Mouse (Mus musculus) regulatory T cell (primary cell): ENCODE data around the gene Fbxo47.
"Not testable (repeated sequence)": the region's sequence is repeated elsewhere in the genome, so short reads cannot be mapped to it uniquely, and the experiment has no call there.

ENCODE experiments used
- in situ Hi-C: fragments of 300-600 bp; cut with MboI, MseI; formaldehyde crosslinking; loops from one replicate; pipeline ENCODE4 v1.15.1; 2025; ENCODE audit warnings: high pct_unique_total_duplicates

The Fbxo47 gene

GRCm38 (mm10) chr11:97883542-97883917 lies 424 bp downstream of the Fbxo47 start:
- in situ Hi-C loops, result no loop called here

DNA sequence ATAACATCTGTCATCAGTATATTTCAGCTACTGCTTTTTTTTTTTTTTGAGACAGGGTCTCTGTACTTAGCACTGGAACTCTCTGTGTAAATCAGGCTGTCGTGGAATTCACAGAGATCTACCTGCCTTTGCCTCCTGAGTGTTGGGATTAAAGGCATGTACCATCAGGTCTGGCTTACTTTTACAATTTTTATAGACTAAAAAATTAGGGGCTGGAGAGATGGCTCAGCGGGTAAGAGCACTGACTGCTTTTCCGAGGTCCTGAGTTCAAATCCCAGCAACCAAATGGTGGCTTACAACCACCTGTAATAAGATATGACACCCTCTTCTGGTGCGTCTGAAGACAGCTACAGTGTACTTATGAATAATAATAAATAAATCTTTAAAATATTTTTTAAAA lies 3.6 kb downstream of the Fbxo47 start:
- in situ Hi-C loops, result no loop called here

DNA sequence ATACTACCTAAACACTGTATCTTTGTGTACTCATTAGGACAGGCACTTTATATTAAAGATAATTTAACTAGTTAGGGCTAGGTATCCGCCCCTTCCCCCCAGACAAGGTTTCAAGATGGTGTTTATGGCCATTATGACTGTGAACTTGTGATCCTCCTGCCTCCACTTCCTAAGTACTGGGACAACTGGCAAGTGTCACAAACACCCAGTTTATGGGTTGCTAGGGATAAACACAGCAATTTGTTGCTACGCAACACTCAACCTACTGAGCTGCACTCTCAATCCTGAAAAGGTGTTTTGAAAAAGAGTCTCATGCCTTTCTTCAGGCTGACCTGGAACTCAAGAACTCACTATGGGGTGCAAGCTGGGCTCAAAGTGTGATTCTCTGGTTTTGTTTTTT lies 6.6 kb downstream of the Fbxo47 start:
- in situ Hi-C loops, result no loop called here

- in situ Hi-C loops, result no loop called here
Measured at GRCm38 (mm10) chr11:97874396-97874795, 9.6 kb downstream of the Fbxo47 start.

GRCm38 (mm10) chr11:97872378-97872777 lies 11.6 kb downstream of the Fbxo47 start:
- in situ Hi-C loops, result not testable (repeated sequence)

GRCm38 (mm10) chr11:97867591-97867990 lies 16.4 kb downstream of the Fbxo47 start:
- in situ Hi-C loops, result no loop called here

GRCm38 (mm10) chr11:97866091-97866888 lies 17.7 kb downstream of the Fbxo47 start:
- in situ Hi-C loops, result no loop called here

- in situ Hi-C loops, result no loop called here
Measured at GRCm38 (mm10) chr11:97865421-97865820, 18.5 kb downstream of the Fbxo47 start.

GRCm38 (mm10) chr11:97862148-97862547 lies 21.8 kb downstream of the Fbxo47 start:
- in situ Hi-C loops, result loop anchor here (5.0 kb wide), 1 partner anchor 715 kb away; no protein-coding TSS in a partner anchor

GRCm38 (mm10) chr11:97855473-97855872 lies 28.5 kb downstream of the Fbxo47 start:
- in situ Hi-C loops, result no loop called here

GRCm38 (mm10) chr11:97851601-97852000 lies 32.4 kb downstream of the Fbxo47 start:
- in situ Hi-C loops, result no loop called here

- in situ Hi-C loops, result no loop called here
Measured at GRCm38 (mm10) chr11:97850367-97850766, 33.6 kb downstream of the Fbxo47 start.

- in situ Hi-C loops, result loop anchor here (5.0 to 10.0 kb wide), 2 partner anchors 40 to 953 kb away; partner anchors contain the start of gene Msl1
Measured at GRCm38 (mm10) chr11:97842001-97842400, 42.0 kb downstream of the Fbxo47 start.

GRCm38 (mm10) chr11:97840991-97841661 lies 42.8 kb downstream of the Fbxo47 start:
- in situ Hi-C loops, result loop anchor here (5.0 to 10.0 kb wide), 2 partner anchors 39 to 954 kb away; partner anchors contain the start of gene Msl1

DNA sequence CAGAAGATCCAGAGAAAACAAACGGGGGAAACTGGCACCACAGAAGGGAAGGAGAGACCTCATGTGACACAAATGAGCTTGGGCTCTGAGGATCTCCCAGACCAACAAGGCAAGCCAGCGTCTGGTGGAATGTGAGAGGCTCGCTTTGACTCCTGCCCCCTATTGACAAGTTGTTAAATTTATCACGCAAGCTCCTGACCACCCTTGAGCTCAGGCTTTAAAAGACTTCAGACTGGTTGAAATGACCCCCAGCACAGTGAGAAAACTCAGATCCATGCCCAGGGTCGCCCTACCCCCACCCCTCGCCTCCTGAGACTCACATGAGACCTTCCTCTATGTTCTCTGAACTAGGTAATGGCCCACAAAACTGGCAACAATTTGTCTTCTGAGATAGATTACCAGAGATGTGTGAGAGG lies 43.4 kb downstream of the Fbxo47 start, which contains the start of gene B230217C12Rik:
TSS of gene B230217C12Rik (plus strand) at position 242 of the 416 bp plus-strand sequence.
- in situ Hi-C loops, result loop anchor here (5.0 to 10.0 kb wide), 2 partner anchors 38 to 954 kb away; partner anchors contain the start of gene Msl1

DNA sequence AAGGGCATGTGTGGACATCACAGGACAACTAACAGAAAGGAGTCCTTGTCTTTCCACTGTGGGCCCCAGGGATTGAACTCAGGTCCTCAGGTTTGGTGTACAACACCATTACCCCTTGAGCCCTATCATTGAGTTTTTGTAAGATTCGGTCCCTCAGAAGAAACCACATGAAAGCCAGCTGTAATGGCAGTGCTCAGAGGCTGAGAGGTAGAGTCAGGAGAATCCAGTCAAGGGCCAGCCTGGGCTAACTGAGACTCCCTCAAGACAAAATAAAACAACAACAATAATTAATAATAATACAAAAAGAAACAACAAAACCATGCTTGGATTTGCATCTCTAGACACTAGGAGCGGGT lies 43.8 kb downstream of the Fbxo47 start:
- in situ Hi-C loops, result loop anchor here (5.0 to 10.0 kb wide), 2 partner anchors 38 to 955 kb away; partner anchors contain the start of gene Msl1

GRCm38 (mm10) chr11:97839441-97840134 lies 44.4 kb downstream of the Fbxo47 start:
- in situ Hi-C loops, result loop anchor here (5.0 to 10.0 kb wide), 2 partner anchors 37 to 955 kb away; partner anchors contain the start of gene Msl1

GRCm38 (mm10) chr11:97838779-97839440 lies 45.0 kb downstream of the Fbxo47 start:
- in situ Hi-C loops, result no loop called here

DNA sequence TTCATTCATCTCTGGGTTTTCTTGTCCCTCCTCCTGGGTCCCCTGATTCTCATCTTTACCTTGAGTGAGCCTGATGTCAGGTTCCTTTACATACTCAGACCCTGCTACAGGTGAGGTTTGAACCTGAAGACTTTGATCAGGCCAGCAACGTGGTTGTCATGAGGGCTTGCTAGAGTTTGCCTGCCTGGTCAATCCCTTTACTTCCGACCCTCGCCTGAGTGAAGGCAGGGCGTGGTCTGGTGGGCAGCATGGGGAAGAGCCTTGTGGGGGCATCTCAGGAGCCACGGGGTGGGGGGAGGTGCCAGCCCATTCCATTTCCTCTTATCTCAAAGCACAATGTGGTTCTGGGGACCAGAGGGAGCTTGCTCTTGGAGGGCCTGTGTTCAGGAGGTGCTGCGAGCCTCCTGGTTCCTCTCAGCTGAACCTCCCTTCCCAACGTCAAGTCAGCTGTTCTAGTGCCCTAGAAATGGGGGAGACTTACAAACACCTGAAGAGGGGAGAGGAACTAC lies 46.3 kb downstream of the Fbxo47 start:
- in situ Hi-C loops, result no loop called here

- in situ Hi-C loops, result not testable (repeated sequence)
Measured at GRCm38 (mm10) chr11:97837051-97837450, 46.9 kb downstream of the Fbxo47 start.

DNA sequence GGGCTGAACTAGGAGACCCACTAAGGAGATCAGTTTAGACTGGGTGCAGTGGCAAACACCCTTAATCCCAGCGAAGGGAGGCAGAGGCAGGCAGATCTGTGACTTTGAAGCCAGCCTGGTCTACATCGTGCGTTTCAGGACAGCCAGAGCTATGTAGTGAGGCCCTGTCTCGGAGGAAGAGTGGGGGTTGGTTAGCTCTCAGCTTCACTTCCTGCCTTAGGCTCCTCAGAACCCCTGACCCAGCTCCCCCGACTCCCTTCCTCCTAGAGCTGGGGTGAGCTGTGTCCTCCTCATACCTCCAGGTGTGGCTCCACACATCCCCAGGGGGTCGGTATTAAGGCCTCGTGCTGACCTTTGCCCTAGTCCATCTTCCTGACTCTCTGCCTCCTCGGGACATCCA lies 47.4 kb downstream of the Fbxo47 start:
- in situ Hi-C loops, result no loop called here
